Mouse (Mus musculus) liver, postnatal 0 days (tissue): ENCODE results near the gene Nmt1. TPM values are rescaled to one million over a fixed set of nuclear protein-coding genes. Genes with fewer than 3 reads are reported as not detected.
A peak's percentile ranks its signal among the peaks of the same experiment; 100 is the strongest.

Source experiments
- ATAC-seq: fragments of 200-750 bp; cut with Nextera tagmentation; 2 replicates; pipeline ENCODE4 v1.8.0; 2017; ENCODE audit warnings: mild to moderate bottlenecking, moderate library complexity
- DNase-seq: peaks from one replicate; pipeline ENCODE4 v3.0.0-alpha.2; 2016
- H3K27ac ChIP-seq: fragments of 300-500 bp; sonication (generic); 2 replicates; pipeline ENCODE4 v1.5.1; 2014; ENCODE audit warnings: antibody characterized with exemption, moderate library complexity, mild to moderate bottlenecking, low read depth
- H3K27me3 ChIP-seq: fragments of 300-500 bp; sonication (generic); 2 replicates; pipeline ENCODE4 v1.6.1; 2014; ENCODE audit warnings: low read length, control low read depth, mixed read lengths; ENCODE audit not compliant: insufficient read depth
- H3K36me3 ChIP-seq: fragments of 300-500 bp; sonication (generic); replicated peaks from 2 replicates; pipeline ENCODE4 v1.6.1; 2014; ENCODE audit warnings: mild to moderate bottlenecking, control low read depth, low read length, moderate library complexity, mixed read lengths; ENCODE audit not compliant: insufficient read depth
- H3K4me1 ChIP-seq: fragments of 300-500 bp; sonication (generic); 2 replicates; pipeline ENCODE4 v1.6.1; 2014; ENCODE audit warnings: antibody characterized with exemption, mild to moderate bottlenecking, control low read depth; ENCODE audit not compliant: insufficient read depth
- H3K4me2 ChIP-seq: fragments of 300-500 bp; sonication (generic); 2 replicates; pipeline ENCODE4 v1.6.1; 2014; ENCODE audit warnings: low read depth, mild to moderate bottlenecking, low read length, moderate library complexity, mixed read lengths
- H3K4me3 ChIP-seq: fragments of 300-500 bp; sonication (generic); 2 replicates; pipeline ENCODE4 v1.5.1; 2014; ENCODE audit warnings: low read depth, low read length
- H3K9ac ChIP-seq: fragments of 300-500 bp; sonication (generic); replicated peaks from 2 replicates; pipeline ENCODE4 v1.6.1; 2014; ENCODE audit warnings: mild to moderate bottlenecking, moderate library complexity
- H3K9me3 ChIP-seq: fragments of 300-500 bp; sonication (generic); 2 replicates; pipeline ENCODE4 v1.6.1; 2016; ENCODE audit warnings: mild to moderate bottlenecking, control low read depth, low read length, mixed read lengths
- CTCF ChIP-seq: sonication (generic); IDR thresholded peaks from 2 replicates; pipeline ENCODE4 v1.5.1; 2016; ENCODE audit warnings: antibody characterized with exemption, low read depth
- EP300 ChIP-seq: IDR thresholded peaks from 2 replicates; pipeline ENCODE4 v1.6.1; 2016; ENCODE audit warnings: antibody characterized with exemption, low read depth, mild to moderate bottlenecking
- WGBS: fragments of 180-500 bp; shearing (Covaris S2); extraction: QIAGEN DNeasy Blood & Tissue Kit; methylation state at CpG from one replicate; pipeline ENCODE4 v1.1.7; 2014; ENCODE audit not compliant: insufficient replicate concordance; 5-methylcytosine and 5-hydroxymethylcytosine counted together
- polyA plus RNA-seq: library from polyadenylated mRNA; unstranded; fragments of >200 nt; fragmentation: Nextera tagmentation; extraction: Ambion mirVana; gene quantifications from 2 replicates; pipeline ENCODE4 v1.2.1, GENCODE M21; 2015

Gene Nmt1
- polyA plus RNA-seq, 1 experiment from 2014 or later, result 37.5 TPM

DNA sequence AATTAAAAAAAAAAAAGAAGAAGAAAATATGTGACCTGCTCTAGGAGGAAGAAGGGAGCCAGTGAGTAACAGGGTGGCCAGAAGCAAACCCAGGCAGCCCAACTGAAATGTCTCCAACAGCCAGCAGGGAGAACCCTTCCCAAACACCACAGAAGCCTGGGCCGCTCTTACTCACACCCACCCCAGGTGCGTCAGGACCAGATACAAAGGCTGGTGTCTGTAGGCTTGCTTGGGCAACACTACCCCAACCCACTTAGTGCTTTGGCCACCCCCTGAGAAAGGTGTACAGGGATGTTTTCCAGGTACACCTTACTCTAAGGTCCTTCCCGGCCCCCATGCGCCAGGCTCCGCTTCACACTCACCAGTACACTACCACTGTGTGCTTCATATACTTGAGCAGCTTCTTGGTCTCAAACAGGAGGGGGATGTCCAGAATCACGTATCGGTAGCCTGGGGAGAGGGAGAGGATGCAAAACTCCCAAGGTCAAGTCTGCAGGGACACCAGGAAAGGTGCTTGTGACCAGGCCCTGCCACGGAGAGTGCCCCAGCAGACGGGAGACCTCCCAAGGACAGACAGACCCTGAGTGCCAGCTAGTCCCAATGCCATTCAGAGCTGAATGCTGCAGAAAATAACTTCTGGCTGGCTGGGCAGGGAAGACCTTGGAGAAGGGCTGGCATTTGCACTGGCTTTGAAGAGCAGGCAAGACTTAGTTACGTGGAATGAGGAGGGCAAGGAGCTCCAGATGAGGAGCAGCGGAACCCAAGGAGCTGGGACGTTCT, 30.8 kb upstream of the Nmt1 start:
- ATAC-seq (no peak), DNase-seq (no peak)
- Histone ChIP-seq H3K36me3 (peaks cover 27% of the 10 kb centered on the region), H3K4me1 (peaks cover 5% of the 10 kb centered on the region; the same call in 1 of the 2 replicates), H3K9ac (no peak overlapping the region), H3K27ac (no peak overlapping the region), H3K4me2 (no peak overlapping the region), H3K27me3 (peaks cover 3% of the 10 kb centered on the region), H3K9me3 (no peaks in the 10 kb centered on the region), H3K4me3 (no peak overlapping the region)
- TF ChIP-seq EP300, result no peak
- no peak for TF ChIP-seq CTCF
- WGBS, result 91% methylated on average over 12 of the region's 12 CpGs

DNA sequence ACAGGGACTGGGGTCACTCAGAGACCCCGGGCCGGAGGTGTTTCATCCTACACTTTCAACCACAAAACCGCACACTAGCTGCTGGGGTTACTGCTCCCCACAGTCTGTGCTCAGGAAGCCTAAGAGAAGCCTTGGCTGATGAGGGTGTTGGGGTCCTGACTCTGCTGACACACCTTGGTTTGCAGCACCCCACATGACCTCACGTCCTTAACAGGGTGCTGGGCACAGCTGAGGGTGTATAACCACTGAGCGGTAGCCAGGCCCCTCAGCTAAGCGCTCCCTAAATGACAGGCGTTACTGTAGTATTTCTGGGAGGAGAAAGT, 29.8 kb upstream of the Nmt1 start:
- Histone ChIP-seq H3K36me3 (peaks cover 27% of the 10 kb centered on the region), H3K4me2 (no peak overlapping the region)

DNA sequence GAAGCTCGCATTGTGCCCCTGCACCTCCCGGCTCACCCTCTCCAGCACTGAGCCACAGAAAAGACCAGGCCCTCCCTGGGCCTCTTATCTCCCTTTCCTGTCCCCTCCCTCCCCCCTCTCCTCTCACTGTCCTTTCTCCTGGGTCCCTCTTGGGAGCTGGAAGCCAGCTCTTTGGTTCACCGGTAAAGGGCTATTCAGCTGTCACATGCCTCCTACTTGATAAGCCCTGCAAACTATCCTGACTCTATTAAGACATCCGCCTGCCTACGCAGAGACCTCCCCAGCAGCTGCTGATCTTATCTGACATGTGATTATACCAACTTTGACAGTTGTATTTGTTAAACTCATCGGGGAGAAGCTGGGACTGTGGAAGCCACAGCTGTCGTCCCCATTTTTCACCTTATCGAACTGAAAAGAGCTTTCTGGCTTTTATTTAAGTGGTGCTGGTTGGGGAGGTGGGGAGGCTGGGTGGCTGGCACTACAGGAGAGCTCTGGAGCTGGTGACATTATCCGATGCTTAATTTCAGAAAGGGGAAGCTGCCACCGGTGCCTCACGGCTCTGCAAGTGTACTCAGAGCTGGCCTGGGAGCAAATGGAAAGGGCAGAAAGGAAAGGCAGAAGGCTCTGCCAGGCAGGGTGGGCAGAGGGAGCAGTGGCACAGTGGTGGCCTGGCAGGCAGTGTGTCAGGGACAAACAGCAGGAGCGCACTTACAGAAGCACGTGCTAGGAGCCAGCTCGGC, 29.2 kb upstream of the Nmt1 start:
- H3K4me3 ChIP-seq, result no peak overlapping the region
- H3K9me3 ChIP-seq, result no peaks in the 10 kb centered on the region
- H3K27me3 ChIP-seq, result no peaks in the 10 kb centered on the region
- H3K9ac ChIP-seq, result no peak overlapping the region
- H3K27ac ChIP-seq, result no peak overlapping the region
- no peak for DNase-seq
- peaks cover 5% of the 10 kb centered on the region; the same call in 1 of the 2 replicates for H3K4me1 ChIP-seq
- WGBS, result 28% methylated on average over 14 of the region's 14 CpGs
- H3K36me3 ChIP-seq, result peaks cover 27% of the 10 kb centered on the region
- no peak for TF ChIP-seq CTCF
- no peak for TF ChIP-seq EP300
- H3K4me2 ChIP-seq, result no peak overlapping the region
- ATAC-seq, result peak; percentile 45

More for the DNA sequence above, 29.8 kb upstream of the Nmt1 start:
- peaks cover 5% of the 10 kb centered on the region; the same call in 1 of the 2 replicates for H3K4me1 ChIP-seq
- no peak for TF ChIP-seq EP300
- TF ChIP-seq CTCF, result no peak
- no peaks in the 10 kb centered on the region for H3K27me3 ChIP-seq
- WGBS, result 58% methylated on average over 7 of the region's 7 CpGs
- no peak overlapping the region for H3K4me3 ChIP-seq
- no peaks in the 10 kb centered on the region for H3K9me3 ChIP-seq
- no peak for DNase-seq
- no peak for ATAC-seq
- H3K9ac ChIP-seq, result no peak overlapping the region
- no peak overlapping the region for H3K27ac ChIP-seq

GRCm38 (mm10) chr11:102999317-102999970, 28.5 kb upstream of the Nmt1 start:
- H3K9ac ChIP-seq, result no peak overlapping the region
- H3K4me3 ChIP-seq, result no peak overlapping the region
- TF ChIP-seq EP300, result no peak
- no peak; the same call in 1 of the 2 replicates for TF ChIP-seq CTCF
- peaks cover 27% of the 10 kb centered on the region for H3K36me3 ChIP-seq
- H3K4me1 ChIP-seq, result peaks cover 5% of the 10 kb centered on the region; the same call in 1 of the 2 replicates
- 78% methylated on average over 14 of the region's 14 CpGs for WGBS
- ATAC-seq (no peak), DNase-seq (no peak)
- H3K4me2 ChIP-seq, result no peak overlapping the region
- H3K27me3 ChIP-seq, result no peaks in the 10 kb centered on the region
- no peak overlapping the region for H3K27ac ChIP-seq
- H3K9me3 ChIP-seq, result no peaks in the 10 kb centered on the region

DNA sequence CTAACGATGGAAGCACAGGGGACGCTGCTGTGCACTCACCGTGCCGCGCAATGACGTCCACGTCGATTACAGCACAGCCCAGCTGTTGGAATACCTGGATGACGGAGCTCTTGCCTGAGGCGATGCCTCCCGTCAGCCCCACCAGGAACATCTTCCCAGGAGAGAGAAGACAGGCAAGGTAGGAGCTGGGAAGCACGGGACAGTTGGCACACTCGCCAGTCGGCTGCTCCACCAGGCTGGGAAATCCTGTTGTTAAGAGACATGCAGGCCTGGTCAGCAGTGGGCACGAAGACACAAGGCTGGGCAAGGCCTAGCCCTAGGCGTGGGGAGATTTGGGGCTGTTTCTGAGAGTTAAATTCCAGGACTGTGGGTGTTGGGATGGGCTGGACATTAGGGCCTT, 27.9 kb upstream of the Nmt1 start:
- Histone ChIP-seq H3K36me3 (peaks cover 27% of the 10 kb centered on the region), H3K4me2 (no peak overlapping the region), H3K9ac (no peak overlapping the region), H3K4me3 (no peak overlapping the region), H3K9me3 (no peaks in the 10 kb centered on the region), H3K4me1 (peaks cover 5% of the 10 kb centered on the region; the same call in 1 of the 2 replicates), H3K27ac (no peak overlapping the region), H3K27me3 (no peaks in the 10 kb centered on the region)
- no peak for ATAC-seq
- no peak for DNase-seq
- TF ChIP-seq EP300 (no peak), CTCF (no peak)
- 88% methylated on average over 16 of the region's 16 CpGs for WGBS

DNA sequence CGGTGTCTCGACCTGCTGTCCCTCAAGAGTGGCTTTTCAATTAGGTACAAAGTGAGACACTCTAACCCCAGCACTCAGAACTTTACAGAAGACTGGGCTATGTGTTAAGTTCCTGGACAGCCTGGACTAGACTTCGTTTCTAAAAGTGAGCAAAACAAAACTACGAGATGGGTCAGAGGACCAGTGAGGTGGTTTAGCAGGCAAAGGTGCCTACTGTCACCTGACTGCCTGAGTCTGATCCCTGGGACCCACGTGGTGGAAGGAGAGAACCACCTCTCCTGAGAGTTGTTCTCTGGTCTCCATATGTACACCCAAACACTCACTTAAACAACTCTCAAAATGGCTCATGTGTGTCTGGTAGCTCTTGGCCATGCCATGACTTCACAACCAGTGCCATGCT, 26.9 kb upstream of the Nmt1 start:
- 76% methylated on average over 5 of the region's 5 CpGs for WGBS

More for the DNA sequence above, 26.9 kb upstream of the Nmt1 start:
- no peaks in the 10 kb centered on the region for H3K27me3 ChIP-seq
- TF ChIP-seq EP300 (no peak), CTCF (no peak)
- H3K36me3 ChIP-seq, result peaks cover 21% of the 10 kb centered on the region
- H3K4me2 ChIP-seq, result no peak overlapping the region
- no peak overlapping the region for H3K27ac ChIP-seq
- H3K9me3 ChIP-seq, result no peaks in the 10 kb centered on the region
- DNase-seq (no peak), ATAC-seq (no peak)
- peaks cover 13% of the 10 kb centered on the region for H3K4me1 ChIP-seq
- no peak overlapping the region for H3K9ac ChIP-seq
- H3K4me3 ChIP-seq, result no peak overlapping the region
